Mouse (Mus musculus) liver, adult 2 months (tissue): ENCODE measurements around the gene Sart3.

Source experiments
- CTCF ChIP-seq: fragments of 200-500 bp; IDR thresholded peaks from 2 replicates; pipeline ENCODE4 v1.5.1; 2011; ENCODE audit warnings: low read depth, low read length, control low read depth
- POLR2A ChIP-seq: fragments of 200-500 bp; IDR thresholded peaks from 2 replicates; pipeline ENCODE4 v1.6.1; 2011; ENCODE audit warnings: low read length, control low read depth; ENCODE audit not compliant: insufficient read depth; ENCODE audit errors: extremely low read depth

DNA sequence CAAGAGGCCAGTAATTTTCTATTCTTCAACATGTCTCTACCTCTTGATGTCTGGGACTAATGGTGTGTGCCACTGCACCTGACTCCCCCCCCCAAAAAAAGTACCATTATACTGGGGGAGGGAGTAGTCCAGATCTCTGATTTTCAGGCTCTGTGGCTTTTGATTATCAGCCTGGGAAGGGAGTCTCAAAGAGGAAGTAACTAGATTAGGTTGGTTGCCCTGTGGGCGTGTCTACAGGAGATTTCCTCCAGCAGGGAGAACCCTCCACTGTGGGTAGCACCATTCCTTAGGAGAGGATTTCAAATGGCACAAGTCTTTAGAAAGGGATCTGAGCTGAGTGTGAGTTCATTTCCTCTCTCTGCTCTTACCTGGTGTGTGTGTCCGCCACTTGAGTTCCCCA is 40.3 kb upstream of the Sart3 start:
- no peak for TF ChIP-seq CTCF
- no peak for TF ChIP-seq POLR2A
